Mouse (Mus musculus) CH12.LX (cell line): ENCODE measurements around the gene B3galt4. TPM values are rescaled to one million over a fixed set of nuclear protein-coding genes. Genes with fewer than 3 reads are reported as not detected.

Source experiments
- DNase-seq: peaks from one replicate; pipeline ENCODE4 v3.0.0-alpha.2; 2013; ENCODE audit errors: extremely low read depth
- H3K27ac ChIP-seq: 2 replicates; pipeline ENCODE4 v1.5.1; 2012; ENCODE audit warnings: low read depth, mild to moderate bottlenecking, control low read depth, moderate library complexity; ENCODE audit not compliant: insufficient read depth
- H3K27me3 ChIP-seq: replicated peaks from 2 replicates; pipeline ENCODE3; 2012; ENCODE audit warnings: inconsistent platforms
- H3K36me3 ChIP-seq, 2 experiments: replicated peaks in 1 of 2; 2 replicates each; pipeline versions ENCODE3 to v1.6.1; 2012; ENCODE audit warnings: inconsistent platforms in 1 of 2, low read length in 1 of 2, mild to moderate bottlenecking in 1 of 2, mixed read lengths in 1 of 2, moderate library complexity in 1 of 2; ENCODE audit not compliant: control insufficient read depth in 1 of 2, insufficient read depth in 1 of 2
- H3K4me1 ChIP-seq, 2 experiments: 2 replicates each; pipeline ENCODE4 v1.6.1; 2012; ENCODE audit warnings: inconsistent platforms in 1 of 2, moderate library complexity in 1 of 2; ENCODE audit not compliant: insufficient read depth in 2 of 2, control insufficient read depth in 1 of 2
- H3K4me2 ChIP-seq: 2 replicates; pipeline ENCODE4 v1.6.1; 2012; ENCODE audit warnings: low read depth, mild to moderate bottlenecking, control low read depth; ENCODE audit not compliant: poor library complexity, insufficient read depth, severe bottlenecking
- H3K4me3 ChIP-seq, 3 experiments: fragments of 150-350 bp in 1 of 3; sonication (generic) in 1 of 3; replicated peaks in 1 of 3; 2 replicates each; pipeline versions ENCODE3 to v1.5.1; 2011 to 2012; ENCODE audit warnings: low read depth in 2 of 3, low read length in 2 of 3, mild to moderate bottlenecking in 2 of 3, moderate library complexity in 2 of 3, control low read depth in 1 of 3, improper control_type of control experiment in 1 of 3, inconsistent platforms in 1 of 3, mixed read lengths in 1 of 3; ENCODE audit not compliant: poor library complexity in 1 of 3
- H3K79me2 ChIP-seq: replicated peaks from 2 replicates; pipeline ENCODE4 v1.6.1; 2012; ENCODE audit warnings: mild to moderate bottlenecking, moderate library complexity; ENCODE audit not compliant: control insufficient read depth, poor library complexity, insufficient read depth, severe bottlenecking; ENCODE audit errors: extremely low read depth
- H3K9ac ChIP-seq: 2 replicates; pipeline ENCODE4 v1.6.1; 2012; ENCODE audit warnings: low read depth, mild to moderate bottlenecking, control low read depth, moderate library complexity; ENCODE audit not compliant: insufficient read depth
- H3K9me3 ChIP-seq: replicated peaks from 2 replicates; pipeline ENCODE3; 2012; ENCODE audit warnings: low read length, inconsistent platforms, mixed read lengths
- CHD2 ChIP-seq: IDR thresholded peaks from 2 replicates; pipeline ENCODE4 v1.6.1; 2011; ENCODE audit warnings: low read length, improper control_type of control experiment
- E2F4 ChIP-seq: IDR thresholded peaks from 2 replicates; pipeline ENCODE4 v1.6.1; 2011; ENCODE audit warnings: low read depth, low read length, improper control_type of control experiment; ENCODE audit not compliant: insufficient replicate concordance
- ELF1 ChIP-seq: IDR thresholded peaks from 2 replicates; pipeline ENCODE4 v1.6.1; 2014; ENCODE audit warnings: low read depth, mild to moderate bottlenecking, inconsistent platforms, low read length, improper control_type of control experiment
- MAFK ChIP-seq: IDR thresholded peaks from 2 replicates; pipeline ENCODE4 v1.6.1; 2011; ENCODE audit warnings: low read length, improper control_type of control experiment; ENCODE audit not compliant: insufficient replicate concordance
- MEF2A ChIP-seq: IDR thresholded peaks from 2 replicates; pipeline ENCODE4 v1.6.1; 2014; ENCODE audit warnings: low read depth, mild to moderate bottlenecking, inconsistent platforms, low read length, improper control_type of control experiment, borderline replicate concordance
- MXI1 ChIP-seq: IDR thresholded peaks from 2 replicates; pipeline ENCODE4 v1.6.1; 2011; ENCODE audit warnings: mild to moderate bottlenecking, low read depth, low read length, improper control_type of control experiment
- MYC ChIP-seq: IDR thresholded peaks from 2 replicates; pipeline ENCODE4 v1.6.1; 2011; ENCODE audit warnings: low read depth, mild to moderate bottlenecking, improper control_type of control experiment, low read length
- POLR2A ChIP-seq: IDR thresholded peaks from 2 replicates; pipeline ENCODE4 v1.6.1; 2011; ENCODE audit warnings: low read depth, mild to moderate bottlenecking, improper control_type of control experiment, low read length
- RAD21 ChIP-seq: IDR thresholded peaks from 2 replicates; pipeline ENCODE4 v1.6.1; 2011; ENCODE audit warnings: low read depth, mild to moderate bottlenecking, low read length, improper control_type of control experiment, moderate library complexity
- TCF12 ChIP-seq: IDR thresholded peaks from 2 replicates; pipeline ENCODE4 v1.6.1; 2014; ENCODE audit warnings: low read depth, mild to moderate bottlenecking, inconsistent platforms, low read length, improper control_type of control experiment
- USF1 ChIP-seq: IDR thresholded peaks from 2 replicates; pipeline ENCODE4 v1.6.1; 2014; ENCODE audit warnings: low read depth, mild to moderate bottlenecking, inconsistent platforms, low read length, improper control_type of control experiment
- ZC3H11A ChIP-seq: IDR thresholded peaks from 2 replicates; pipeline ENCODE4 v1.6.1; 2012; ENCODE audit warnings: low read depth, mild to moderate bottlenecking, inconsistent platforms, low read length, improper control_type of control experiment
- ZMIZ1 ChIP-seq: IDR thresholded peaks from 2 replicates; pipeline ENCODE4 v1.6.1; 2012; ENCODE audit warnings: low read depth, mild to moderate bottlenecking, inconsistent platforms, low read length, improper control_type of control experiment
- dilution Hi-C: fragments of 300-500 bp; cut with MboI; formaldehyde crosslinking; loops from 2 replicates; pipeline ENCODE4 v1.14.3; 2020; ENCODE audit warnings: low sequenced_read_pairs; ENCODE audit not compliant: extremely low pct_unique_long_range_greater_than_20kb, extremely low pct_ligation_motif_present
- in situ Hi-C: fragments of 300-500 bp; cut with MboI; formaldehyde crosslinking; loops from 3 replicates; pipeline ENCODE4 v1.14.3; 2019; ENCODE audit warnings: low sequenced_read_pairs, low pct_ligation_motif_present, low pct_unique_long_range_greater_than_20kb, mixed read lengths
- polyA plus RNA-seq: library from polyadenylated mRNA; unstranded; fragments of >175 nt; gene quantifications from 2 replicates; pipeline ENCODE4 v1.2.1, GENCODE M21; 2012; ENCODE audit warnings: low read depth; ENCODE audit not compliant: insufficient read length
- total RNA-seq, 2 experiments: library from RNA; depleted of rRNA; stranded (reverse); fragments of 300-350 nt in 1 of 2; fragments of >200 nt in 1 of 2; gene quantifications; 2 replicates each; pipeline ENCODE4 v1.2.3; 2012 to 2014

Gene B3galt4
- total and polyA plus RNA-seq, 3 experiments, result 3.7 to 6.2 (median 5.2) TPM

DNA sequence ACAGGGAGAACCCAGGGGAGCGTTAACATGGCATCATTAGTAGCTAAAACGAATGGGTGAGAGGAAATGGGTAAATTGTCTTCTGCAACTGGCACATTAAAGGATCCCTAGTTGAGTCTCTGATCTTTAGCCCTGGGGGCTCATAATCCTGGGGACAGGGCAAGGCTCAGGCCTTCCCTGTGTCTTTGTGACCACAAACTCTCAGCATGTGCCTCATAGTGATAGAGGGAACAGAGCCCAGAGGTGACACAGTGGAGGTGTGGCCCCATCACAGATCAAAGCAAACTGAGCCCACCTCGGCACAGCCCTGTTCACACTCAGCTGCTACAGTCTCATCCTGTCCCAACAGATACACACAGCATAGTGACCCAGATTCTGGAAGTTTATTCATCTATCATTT lies 44.4 kb upstream of the B3galt4 start:
- Histone ChIP-seq H3K36me3 (peaks cover 33 to 41% of the 10 kb centered on the region in 2 experiments), H3K9ac (no peak overlapping the region), H3K9me3 (no peaks in the 10 kb centered on the region), H3K4me3 (no peak overlapping the region), H3K4me1 (peaks cover 13 to 29% of the 10 kb centered on the region in 2 experiments), H3K4me2 (no peak overlapping the region), H3K79me2 (peaks cover 23% of the 10 kb centered on the region), H3K27me3 (no peaks in the 10 kb centered on the region), H3K27ac (no peak overlapping the region)
- dilution Hi-C loops, result no loop called here
- TF ChIP-seq ZMIZ1, result 0 out of 2 replicates have a peak, but pooled peaks have one; percentile 39
- no peak for TF ChIP-seq RAD21
- no peak for TF ChIP-seq MAFK
- DNase-seq, result no peak
- in situ Hi-C loops, result loop anchor here (10.0 to 25.0 kb wide), 2 partner anchors 1389 to 1467 kb away; partner anchors contain the start of gene H2-Q10

DNA sequence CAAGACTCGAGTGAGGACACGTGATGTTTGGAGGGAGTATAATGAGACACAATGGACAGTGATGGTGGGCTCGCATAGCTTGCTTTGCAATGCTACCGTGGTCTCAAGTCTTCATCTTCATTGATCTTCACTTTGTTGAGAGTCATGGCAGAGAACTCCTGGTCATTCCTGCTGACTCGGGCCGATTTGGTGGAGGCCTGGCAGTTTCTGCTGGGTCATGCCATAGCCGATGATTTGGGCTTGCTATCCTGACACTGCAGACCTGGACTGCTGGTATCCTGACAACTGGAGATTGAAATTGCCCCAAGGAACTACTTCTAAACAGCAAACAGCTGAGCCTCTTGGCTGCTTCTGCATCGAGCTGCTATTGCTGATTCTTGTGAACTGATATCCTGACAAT lies 43.7 kb upstream of the B3galt4 start:
- no peak overlapping the region for H3K4me3 ChIP-seq
- DNase-seq, result no peak
- no peak overlapping the region for H3K27ac ChIP-seq
- dilution Hi-C loops, result no loop called here
- no peak overlapping the region for H3K4me2 ChIP-seq
- H3K9ac ChIP-seq, result no peak overlapping the region
- H3K36me3 ChIP-seq, result peaks cover 33 to 41% of the 10 kb centered on the region in 2 experiments
- H3K27me3 ChIP-seq, result no peaks in the 10 kb centered on the region
- peaks cover 22% of the 10 kb centered on the region for H3K79me2 ChIP-seq
- H3K4me1 ChIP-seq, result peaks cover 13 to 29% of the 10 kb centered on the region in 2 experiments
- H3K9me3 ChIP-seq, result no peaks in the 10 kb centered on the region
- TF ChIP-seq POLR2A, result peak; percentile 37; the same call in 1 of the 2 replicates
- 0 out of 2 replicates have a peak, but pooled peaks have one; percentile 16 for TF ChIP-seq ELF1
- TF ChIP-seq MYC, result no peak
- TF ChIP-seq E2F4, result no peak
- TF ChIP-seq CHD2, result 0 out of 2 replicates have a peak, but pooled peaks have one; percentile 14
- TF ChIP-seq ZC3H11A, result no peak
- TF ChIP-seq USF1, result no peak
- TF ChIP-seq MEF2A, result no peak
- TF ChIP-seq MXI1, result no peak
- no peak for TF ChIP-seq TCF12
- TF ChIP-seq MAFK, result peak; percentile 83
- TF ChIP-seq ZMIZ1, result 0 out of 2 replicates have a peak, but pooled peaks have one; percentile 31
- in situ Hi-C loops, result loop anchor here (10.0 to 25.0 kb wide), 2 partner anchors 1390 to 1467 kb away; partner anchors contain the start of gene H2-Q10
